Mouse (Mus musculus) G1E (cell line): ENCODE measurements around the gene Iqschfp.

ENCODE experiments used
- CTCF ChIP-seq: IDR thresholded peaks from 2 replicates; pipeline ENCODE4 v1.5.1; 2012; ENCODE audit warnings: low read depth, low read length, inconsistent platforms, mixed read lengths
- GATA1 ChIP-seq: IDR thresholded peaks from 2 replicates; pipeline ENCODE4 v1.6.1; 2012; ENCODE audit warnings: borderline replicate concordance, low read length, inconsistent platforms, mixed read lengths

DNA sequence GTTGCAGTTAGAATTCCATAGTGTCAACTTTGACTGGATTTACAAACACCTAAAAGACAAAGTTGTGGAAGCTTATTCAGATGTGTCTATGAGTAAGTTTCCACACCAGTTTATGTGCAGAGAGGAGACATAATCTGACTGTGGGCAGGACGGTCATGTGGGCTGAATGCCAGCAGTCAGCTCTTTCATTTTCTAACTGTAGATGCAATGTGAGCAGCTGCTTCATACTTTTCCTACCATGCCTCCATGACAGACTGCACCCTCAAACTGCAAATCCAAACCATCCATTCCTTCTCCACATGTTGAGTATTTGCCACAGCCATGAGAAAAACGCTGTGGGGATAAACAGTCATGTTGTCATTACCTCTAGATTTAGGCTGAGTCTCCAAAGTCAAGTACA lies 528.9 kb downstream of the Iqschfp start:
- TF ChIP-seq GATA1: no peak
- no peak for TF ChIP-seq CTCF
